Mouse (Mus musculus): ENCODE results near the gene Usp39. TPM values are rescaled to one million over a fixed set of nuclear protein-coding genes. Genes with fewer than 3 reads are reported as not detected.

Gene Usp39
- polyA plus RNA-seq, 1 experiment from 2014 or later, result 20.1 TPM

DNA sequence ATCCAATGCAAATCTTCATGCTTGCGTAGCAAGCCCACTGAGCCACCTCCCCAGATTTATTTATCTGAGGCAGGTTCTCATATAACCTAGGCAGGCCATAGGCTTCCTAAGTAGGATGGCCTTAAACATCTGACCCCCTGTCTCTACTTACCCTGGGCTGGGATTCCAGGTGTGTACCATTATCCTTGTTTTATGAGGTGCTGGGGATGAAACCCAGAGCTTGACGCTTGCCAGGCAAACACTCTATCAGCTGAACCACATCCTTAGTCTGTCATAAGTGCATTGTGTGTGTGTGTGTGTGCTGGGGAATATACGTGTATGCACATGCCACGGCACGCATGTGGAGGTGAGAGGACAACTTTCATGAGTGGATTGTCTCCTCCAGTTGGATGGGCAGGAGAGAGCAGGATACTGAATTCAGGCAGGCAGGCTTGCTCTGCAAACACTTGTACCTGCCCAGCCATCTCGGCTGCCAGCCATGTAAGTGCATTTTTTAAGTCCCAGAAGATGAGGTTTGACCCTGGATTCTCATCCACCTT lies 43.9 kb upstream of the Usp39 start:
- Histone ChIP-seq H3K4me1 (replicated peaks; ENCODE audit: control insufficient read depth, insufficient read depth) (peaks cover 9% of the 10 kb centered on the region; the same call in 1 of the 2 replicates), H3K27ac (replicated peaks) (peak overlapping the region; percentile 99), H3K4me2 (replicated peaks; ENCODE audit: low read depth) (peak overlapping the region; percentile 69), H3K4me3 (ENCODE audit: low read depth, low read length) (peak overlapping the region; percentile 63), H3K27me3 (ENCODE audit: control insufficient read depth, insufficient read depth, low read length) (no peaks in the 10 kb centered on the region), H3K9ac (ENCODE audit: low read length) (peak overlapping the region; percentile 80), H3K36me3 (ENCODE audit: control insufficient read depth, insufficient read depth, low read length) (peaks cover 6% of the 10 kb centered on the region; the same call in 1 of the 2 replicates), H3K9me3 (ENCODE audit: control insufficient read depth, low read length) (no peaks in the 10 kb centered on the region)
- ATAC-seq (ENCODE audit: low FRiP score, low TSS enrichment) (no peak), DNase-seq (ENCODE audit: low spot score) (no peak)
- TF ChIP-seq CTCF (IDR thresholded peaks at IDR 0.05; ENCODE audit: low read depth), result no peak
- no peak for TF ChIP-seq EP300 (optimal IDR thresholded peaks at IDR 0.05)
- WGBS, result 62% methylated on average over 6 of the region's 6 CpGs

- H3K36me3 ChIP-seq (ENCODE audit: control insufficient read depth, insufficient read depth, low read length), result peaks cover 6% of the 10 kb centered on the region; the same call in 1 of the 2 replicates
- no peak overlapping the region for H3K27ac ChIP-seq (replicated peaks)
- ATAC-seq (ENCODE audit: low FRiP score, low TSS enrichment), result no peak
- H3K27me3 ChIP-seq (ENCODE audit: control insufficient read depth, insufficient read depth, low read length), result no peaks in the 10 kb centered on the region
- no peak for TF ChIP-seq CTCF (IDR thresholded peaks at IDR 0.05; ENCODE audit: low read depth)
- TF ChIP-seq EP300 (optimal IDR thresholded peaks at IDR 0.05), result no peak
- no peaks in the 10 kb centered on the region for H3K9me3 ChIP-seq (ENCODE audit: control insufficient read depth, low read length)
- WGBS, result 58% methylated on average over 10 of the region's 10 CpGs
- no peak overlapping the region for H3K4me3 ChIP-seq (ENCODE audit: low read depth, low read length)
- peaks cover 9% of the 10 kb centered on the region; the same call in 1 of the 2 replicates for H3K4me1 ChIP-seq (replicated peaks; ENCODE audit: control insufficient read depth, insufficient read depth)
- no peak overlapping the region for H3K9ac ChIP-seq (ENCODE audit: low read length)
- no peak for DNase-seq (ENCODE audit: low spot score)
- 0 out of 2 replicates have a peak overlapping the region, but pooled peaks have one; percentile 69 for H3K4me2 ChIP-seq (replicated peaks; ENCODE audit: low read depth)
These were observed 43.3 kb upstream of the Usp39 start for GRCm38 (mm10) chr6:72388266-72388665.

- 86% methylated on average over 3 of the region's 3 CpGs for WGBS
- TF ChIP-seq EP300 (optimal IDR thresholded peaks at IDR 0.05) (no peak), CTCF (IDR thresholded peaks at IDR 0.05; ENCODE audit: low read depth) (no peak)
- Histone ChIP-seq H3K36me3 (ENCODE audit: control insufficient read depth, insufficient read depth, low read length) (peaks cover 6% of the 10 kb centered on the region; the same call in 1 of the 2 replicates), H3K27me3 (ENCODE audit: control insufficient read depth, insufficient read depth, low read length) (no peaks in the 10 kb centered on the region), H3K9ac (ENCODE audit: low read length) (no peak overlapping the region), H3K9me3 (ENCODE audit: control insufficient read depth, low read length) (no peaks in the 10 kb centered on the region), H3K4me1 (replicated peaks; ENCODE audit: control insufficient read depth, insufficient read depth) (peaks cover 9% of the 10 kb centered on the region; the same call in 1 of the 2 replicates), H3K4me3 (ENCODE audit: low read depth, low read length) (no peak overlapping the region), H3K27ac (replicated peaks) (no peak overlapping the region), H3K4me2 (replicated peaks; ENCODE audit: low read depth) (no peak overlapping the region)
- DNase-seq (ENCODE audit: low spot score) (no peak), ATAC-seq (ENCODE audit: low FRiP score, low TSS enrichment) (no peak)
These were observed 42.8 kb upstream of the Usp39 start for GRCm38 (mm10) chr6:72387816-72388215.

GRCm38 (mm10) chr6:72386561-72386960 lies 41.6 kb upstream of the Usp39 start:
- peaks cover 9% of the 10 kb centered on the region; the same call in 1 of the 2 replicates for H3K4me1 ChIP-seq (replicated peaks; ENCODE audit: control insufficient read depth, insufficient read depth)
- no peak for TF ChIP-seq CTCF (IDR thresholded peaks at IDR 0.05; ENCODE audit: low read depth)
- no peak for TF ChIP-seq EP300 (optimal IDR thresholded peaks at IDR 0.05)
- ATAC-seq (ENCODE audit: low FRiP score, low TSS enrichment), result no peak
- H3K27me3 ChIP-seq (ENCODE audit: control insufficient read depth, insufficient read depth, low read length), result no peaks in the 10 kb centered on the region
- 90% methylated on average over 2 of the region's 2 CpGs for WGBS
- H3K4me3 ChIP-seq (ENCODE audit: low read depth, low read length), result no peak overlapping the region
- H3K36me3 ChIP-seq (ENCODE audit: control insufficient read depth, insufficient read depth, low read length), result peaks cover 6% of the 10 kb centered on the region; the same call in 1 of the 2 replicates
- H3K27ac ChIP-seq (replicated peaks), result no peak overlapping the region
- H3K9ac ChIP-seq (ENCODE audit: low read length), result no peak overlapping the region
- H3K9me3 ChIP-seq (ENCODE audit: control insufficient read depth, low read length), result no peaks in the 10 kb centered on the region
- H3K4me2 ChIP-seq (replicated peaks; ENCODE audit: low read depth), result no peak overlapping the region
- no peak for DNase-seq (ENCODE audit: low spot score)

GRCm38 (mm10) chr6:72385258-72385657 lies 40.3 kb upstream of the Usp39 start:
- Histone ChIP-seq H3K36me3 (ENCODE audit: control insufficient read depth, insufficient read depth, low read length) (peaks cover 6% of the 10 kb centered on the region; the same call in 1 of the 2 replicates), H3K9me3 (ENCODE audit: control insufficient read depth, low read length) (no peaks in the 10 kb centered on the region), H3K27me3 (ENCODE audit: control insufficient read depth, insufficient read depth, low read length) (no peaks in the 10 kb centered on the region), H3K9ac (ENCODE audit: low read length) (no peak overlapping the region), H3K4me3 (ENCODE audit: low read depth, low read length) (no peak overlapping the region), H3K27ac (replicated peaks) (no peak overlapping the region), H3K4me2 (replicated peaks; ENCODE audit: low read depth) (no peak overlapping the region), H3K4me1 (replicated peaks; ENCODE audit: control insufficient read depth, insufficient read depth) (peaks cover 7% of the 10 kb centered on the region; the same call in 1 of the 2 replicates)
- WGBS, result 80% methylated on average over 4 of the region's 4 CpGs
- DNase-seq (ENCODE audit: low spot score) (no peak), ATAC-seq (ENCODE audit: low FRiP score, low TSS enrichment) (no peak)
- TF ChIP-seq EP300 (optimal IDR thresholded peaks at IDR 0.05) (no peak), CTCF (IDR thresholded peaks at IDR 0.05; ENCODE audit: low read depth) (no peak)

GRCm38 (mm10) chr6:72383952-72384351 lies 39.0 kb upstream of the Usp39 start:
- no peak overlapping the region for H3K4me3 ChIP-seq (ENCODE audit: low read depth, low read length)
- H3K9me3 ChIP-seq (ENCODE audit: control insufficient read depth, low read length), result no peaks in the 10 kb centered on the region
- no peak for DNase-seq (ENCODE audit: low spot score)
- no peak for TF ChIP-seq EP300 (optimal IDR thresholded peaks at IDR 0.05)
- no peak for TF ChIP-seq CTCF (IDR thresholded peaks at IDR 0.05; ENCODE audit: low read depth)
- H3K4me2 ChIP-seq (replicated peaks; ENCODE audit: low read depth), result no peak overlapping the region
- peaks cover 6% of the 10 kb centered on the region; the same call in 1 of the 2 replicates for H3K36me3 ChIP-seq (ENCODE audit: control insufficient read depth, insufficient read depth, low read length)
- H3K4me1 ChIP-seq (replicated peaks; ENCODE audit: control insufficient read depth, insufficient read depth), result peaks cover 5% of the 10 kb centered on the region; the same call in 1 of the 2 replicates
- no peak overlapping the region for H3K27ac ChIP-seq (replicated peaks)
- ATAC-seq (ENCODE audit: low FRiP score, low TSS enrichment), result no peak
- H3K9ac ChIP-seq (ENCODE audit: low read length), result no peak overlapping the region
- H3K27me3 ChIP-seq (ENCODE audit: control insufficient read depth, insufficient read depth, low read length), result no peaks in the 10 kb centered on the region
- WGBS, result 89% methylated on average over 7 of the region's 7 CpGs

Data from stomach, postnatal 0 days (tissue).